Mouse (Mus musculus): ENCODE results near the gene Nup50.

GRCm38 (mm10) chr15:84898077-84898476, 25.1 kb upstream of the Nup50 start:
- no peak for TF ChIP-seq CTCF (IDR thresholded peaks at IDR 0.05; ENCODE audit: low read depth, low read length)
- TF ChIP-seq TAL1 (conservative IDR thresholded peaks at IDR 0.05; ENCODE audit: low read depth, low read length) = no peak
- TF ChIP-seq GATA1 (IDR thresholded peaks at IDR 0.05; ENCODE audit: borderline replicate concordance, low read length) = no peak
- no peak for TF ChIP-seq GATA2 (IDR thresholded peaks at IDR 0.05; ENCODE audit: borderline replicate concordance, low read depth, low read length)
- TF ChIP-seq POLR2AphosphoS5 (IDR thresholded peaks at IDR 0.05; ENCODE audit: insufficient replicate concordance, low read depth, low read length) = no peak

All from G1E (cell line).